Mouse (Mus musculus): ENCODE measurements around the gene Frmpd3.

- TF ChIP-seq CTCF (IDR thresholded peaks at IDR 0.05; ENCODE audit: low read depth) (no peak), EP300 (IDR thresholded peaks at IDR 0.05; ENCODE audit: low read depth) (no peak)
Measured at GRCm38 (mm10) chrX:140429985-140430384, 87.9 kb downstream of the Frmpd3 start.

All from heart, postnatal 0 days (tissue).